Mouse (Mus musculus) layer of hippocampus, postnatal 25 days (tissue): ENCODE measurements at regions not wholly inside any gene's neighbourhood (a gene's known extent, or its start where the extent isn't known, plus 50 kb on each side); places are given as distances from the start of the nearest gene placed in this dataset.

Experiments
- DNase-seq, 2 experiments: peaks; one replicate each; pipeline ENCODE4 v3.0.0; 2022; ENCODE audit warnings: mixed read lengths in 2 of 2, low spot score in 1 of 2; ENCODE audit errors: extremely low spot score in 1 of 2

- no peak for DNase-seq
These were observed 80.6 kb downstream of the Fam53a start for GRCm38 (mm10) chr5:33548800-33549199.

- DNase-seq = peak; percentile 56 to 88
These were observed 86.1 kb downstream of the Fam53a start for GRCm38 (mm10) chr5:33543372-33543771.

- no peak for DNase-seq
These were observed 86.8 kb downstream of the Fam53a start for GRCm38 (mm10) chr5:33542643-33543042.

GRCm38 (mm10) chr5:33542000-33542554, 87.4 kb downstream of the Fam53a start:
- no peak for DNase-seq

GRCm38 (mm10) chr5:33540259-33540658, 89.2 kb downstream of the Fam53a start:
- DNase-seq = no peak

GRCm38 (mm10) chr5:33537429-33537828, 92.0 kb downstream of the Fam53a start:
- DNase-seq = no peak

- DNase-seq = no peak
These were observed 92.4 kb downstream of the Fam53a start for GRCm38 (mm10) chr5:33537017-33537416.

GRCm38 (mm10) chr5:33536261-33536660, 93.2 kb downstream of the Fam53a start:
- no peak for DNase-seq

- DNase-seq = no peak
These were observed 94.1 kb downstream of the Fam53a start for GRCm38 (mm10) chr5:33535145-33536010.

GRCm38 (mm10) chr5:33534345-33534744, 95.1 kb downstream of the Fam53a start:
- peak in 1 of 2 experiments; percentile 14 for DNase-seq

GRCm38 (mm10) chr5:33533185-33533584, 96.2 kb downstream of the Fam53a start:
- no peak for DNase-seq

- DNase-seq = no peak
These were observed 97.5 kb upstream of the Nkx1-1 start for GRCm38 (mm10) chr5:33531263-33531662.

GRCm38 (mm10) chr5:33529771-33530170, 96.0 kb upstream of the Nkx1-1 start:
- no peak for DNase-seq

GRCm38 (mm10) chr5:33528971-33529670, 95.3 kb upstream of the Nkx1-1 start:
- DNase-seq = no peak

GRCm38 (mm10) chr5:33527750-33528149, 94.0 kb upstream of the Nkx1-1 start:
- DNase-seq = no peak

- DNase-seq = no peak
These were observed 93.5 kb upstream of the Nkx1-1 start for GRCm38 (mm10) chr5:33527316-33527715.

GRCm38 (mm10) chr5:33521951-33522742, 88.4 kb upstream of the Nkx1-1 start:
- DNase-seq = no peak

GRCm38 (mm10) chr5:33520856-33521255, 87.1 kb upstream of the Nkx1-1 start:
- no peak for DNase-seq

GRCm38 (mm10) chr5:33519394-33519793, 85.6 kb upstream of the Nkx1-1 start:
- DNase-seq = no peak

GRCm38 (mm10) chr5:33518860-33519259, 85.1 kb upstream of the Nkx1-1 start:
- no peak for DNase-seq

GRCm38 (mm10) chr5:33517625-33518024, 83.8 kb upstream of the Nkx1-1 start:
- DNase-seq = no peak
